Mouse (Mus musculus): ENCODE measurements around the gene Col12a1. TPM values are rescaled to one million over a fixed set of nuclear protein-coding genes. Genes with fewer than 3 reads are reported as not detected.
A peak's percentile ranks its signal among the peaks of the same experiment; 100 is the strongest.
"Not testable (repeated sequence)": the region's sequence is repeated elsewhere in the genome, so short reads cannot be mapped to it uniquely, and the experiment has no call there.

The Col12a1 gene
- total RNA-seq, 4 experiments from 2014 or later = 19.7 to 22.7 (median 20.9) TPM

- no peak for DNase-seq
Measured at GRCm38 (mm10) chr9:79689342-79689741, 29.3 kb downstream of the Col12a1 start.

GRCm38 (mm10) chr9:79687227-79687626 is 31.4 kb downstream of the Col12a1 start:
- no peak for DNase-seq

- no peak for DNase-seq
Measured at GRCm38 (mm10) chr9:79686049-79686448, 32.6 kb downstream of the Col12a1 start.

GRCm38 (mm10) chr9:79680453-79681240 is 38.0 kb downstream of the Col12a1 start:
- peak; percentile 10 for DNase-seq

DNA sequence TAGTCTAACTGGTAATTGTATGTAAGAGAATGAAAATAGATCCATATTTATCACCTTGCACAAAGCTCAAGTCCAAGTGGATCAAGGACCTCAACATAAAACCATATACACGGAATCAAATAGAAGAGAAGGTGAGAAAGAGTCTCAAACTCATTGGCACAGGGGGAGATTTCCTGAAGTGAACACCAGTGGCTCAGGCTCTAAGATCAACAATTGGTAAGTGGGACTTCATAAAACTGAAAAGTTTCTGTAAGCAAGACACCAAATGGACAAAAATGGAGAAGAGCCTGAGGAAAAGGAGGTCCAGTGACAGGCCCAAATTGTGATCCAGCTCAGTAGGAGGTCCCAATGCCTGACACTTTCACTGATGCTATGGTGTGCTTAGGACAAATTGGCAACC is 49.8 kb downstream of the Col12a1 start:
- not testable (repeated sequence) for DNase-seq

DNA sequence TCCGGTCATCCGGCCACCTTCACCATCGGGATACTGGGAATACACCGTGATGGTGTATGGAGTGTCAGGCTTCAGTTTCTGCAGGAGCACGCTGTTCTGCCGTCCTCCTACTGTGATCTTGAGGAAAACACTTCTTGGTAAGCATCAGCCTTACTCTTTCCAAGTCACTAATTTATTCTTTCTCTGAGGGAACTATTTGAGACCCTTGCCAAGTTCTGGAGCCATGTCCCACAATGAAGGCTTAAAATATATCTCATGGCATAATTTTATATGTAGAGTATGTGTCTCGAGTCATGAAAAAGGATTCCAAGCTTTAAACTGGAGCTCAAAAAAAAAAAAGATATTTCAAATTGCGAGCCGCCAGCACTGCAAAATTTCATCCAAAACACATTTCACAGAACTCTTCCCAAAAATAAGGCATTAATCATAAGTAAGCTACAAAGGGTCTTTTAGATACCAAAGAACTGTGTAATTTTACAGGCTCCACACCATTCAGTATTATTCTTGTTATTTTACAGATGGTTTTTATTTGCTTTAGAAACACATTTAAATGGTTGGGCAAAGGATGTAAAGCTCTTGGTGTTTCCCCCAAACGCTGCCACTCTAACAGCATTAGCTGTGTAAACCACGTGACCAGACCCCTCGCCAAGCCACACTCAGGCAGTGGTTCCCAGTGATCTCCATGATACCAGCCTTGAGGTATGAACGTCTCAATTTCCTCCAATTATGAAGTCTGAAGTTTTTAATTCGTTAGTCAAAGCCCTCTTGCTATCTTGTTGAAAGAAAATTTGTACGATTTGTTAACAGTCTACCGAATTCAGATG is 65.1 kb downstream of the Col12a1 start:
- DNase-seq = no peak

- no peak for DNase-seq
Measured at GRCm38 (mm10) chr9:79648587-79648986, 70.0 kb downstream of the Col12a1 start.

DNA sequence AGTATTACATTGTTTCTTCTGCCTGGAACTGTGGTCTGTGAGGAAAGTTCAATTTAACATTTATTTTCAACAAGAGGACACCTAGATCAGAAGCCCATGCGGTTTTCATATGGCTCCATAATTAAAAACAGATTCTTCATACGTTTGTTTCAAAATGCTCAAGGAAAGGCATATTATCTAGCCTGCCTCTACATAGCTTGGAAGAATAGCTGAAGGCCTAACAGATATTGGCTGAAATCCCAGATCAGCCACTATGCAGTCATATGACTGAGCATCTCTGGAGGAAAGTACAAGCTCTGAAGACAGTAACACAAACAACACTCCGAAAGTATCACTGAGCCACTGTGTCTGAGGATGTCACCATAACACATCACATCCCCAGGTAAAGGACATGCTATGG is 72.9 kb downstream of the Col12a1 start:
- no peak for DNase-seq

DNA sequence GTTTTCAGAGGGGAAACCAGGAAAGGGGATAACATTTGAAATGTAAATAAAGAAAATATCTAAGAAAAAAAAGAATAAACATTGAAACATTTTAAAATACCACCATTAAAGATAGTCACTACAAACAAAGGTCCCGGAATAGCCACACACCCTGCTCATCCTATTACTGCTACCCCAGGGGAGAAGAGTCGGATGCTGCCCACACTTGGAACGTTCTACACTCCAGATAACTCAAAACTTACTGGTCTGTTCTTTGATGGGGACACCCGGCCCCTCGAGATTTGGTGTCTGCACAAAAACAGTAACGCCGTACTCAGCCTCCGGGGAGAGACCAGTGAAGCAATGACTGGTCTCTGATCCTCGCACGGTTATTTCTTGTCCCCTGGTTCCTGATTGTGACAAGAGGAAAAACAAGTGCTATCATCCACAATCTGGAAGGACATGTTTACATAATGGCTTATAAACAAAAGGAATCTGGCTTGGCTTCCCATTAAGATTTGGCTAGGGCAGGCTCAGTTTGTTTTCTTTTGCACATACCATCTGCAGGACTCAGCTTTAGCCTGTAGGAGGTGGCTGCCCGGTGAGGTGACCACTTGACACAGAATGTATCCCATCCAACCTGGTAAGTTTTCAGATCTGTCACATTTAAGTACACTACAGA is 79.1 kb downstream of the Col12a1 start:
- DNase-seq = no peak

DNA sequence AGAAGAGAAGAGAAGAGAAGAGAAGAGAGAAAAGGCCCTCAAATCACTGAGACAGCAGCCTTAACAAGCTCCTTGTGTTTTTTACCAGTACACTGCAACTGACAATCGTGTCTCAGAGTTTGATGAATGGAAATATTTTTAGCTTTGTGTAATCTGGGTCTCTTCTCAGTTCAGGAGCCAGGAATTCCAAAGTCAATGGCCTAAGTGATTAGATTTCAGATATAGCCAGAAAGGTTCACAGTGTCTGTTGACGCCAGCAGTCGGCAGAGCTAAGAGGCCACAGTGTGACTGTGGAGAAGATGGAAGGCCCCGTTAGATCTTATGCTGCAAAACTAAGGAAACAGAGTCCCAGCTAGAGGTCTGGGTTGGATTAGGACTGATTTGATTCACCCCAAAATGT is 80.8 kb downstream of the Col12a1 start:
- no peak for DNase-seq

GRCm38 (mm10) chr9:79634076-79634475 is 84.6 kb downstream of the Col12a1 start:
- DNase-seq = no peak

DNA sequence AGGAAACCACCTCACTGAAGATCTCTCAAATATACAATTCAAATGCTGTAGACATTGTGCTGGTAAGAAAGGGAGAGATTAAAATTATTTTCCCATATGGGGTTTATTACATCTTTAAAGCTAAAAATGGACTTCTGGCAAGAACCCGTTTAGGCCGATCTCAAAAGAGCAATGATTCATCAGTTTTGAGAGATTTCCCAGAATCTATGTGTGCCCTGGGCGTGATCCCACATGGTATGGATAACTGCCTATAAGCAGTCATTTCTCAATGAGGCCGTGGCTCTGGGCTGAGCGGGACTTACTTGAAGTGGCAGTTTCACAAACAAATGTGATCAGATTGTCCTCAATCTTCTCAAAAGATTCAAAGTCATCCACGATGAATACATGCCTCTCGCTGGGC is 87.4 kb downstream of the Col12a1 start:
- DNase-seq = no peak

GRCm38 (mm10) chr9:79618839-79619597 is 99.6 kb downstream of the Col12a1 start:
- no peak for DNase-seq

DNA sequence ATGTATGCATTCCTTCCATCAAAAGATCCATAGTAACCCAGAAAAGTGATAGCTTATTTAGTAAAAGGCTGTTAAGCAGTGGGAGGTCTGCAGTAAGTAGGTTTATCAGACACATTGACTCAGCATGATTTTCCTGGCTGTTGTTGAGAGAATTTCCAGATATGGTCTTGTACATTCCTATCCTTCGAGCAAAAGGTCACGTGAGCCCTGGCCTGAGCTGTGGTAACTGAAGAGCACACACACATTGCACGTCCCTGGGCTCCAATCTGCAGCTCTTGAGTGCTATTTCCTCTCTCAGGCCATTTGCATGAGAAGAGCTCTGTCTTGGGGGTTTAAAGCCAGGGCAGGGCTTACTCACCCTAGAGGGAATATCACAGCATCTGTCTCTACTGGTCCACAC is 101.3 kb downstream of the Col12a1 start:
- DNase-seq = no peak

DNA sequence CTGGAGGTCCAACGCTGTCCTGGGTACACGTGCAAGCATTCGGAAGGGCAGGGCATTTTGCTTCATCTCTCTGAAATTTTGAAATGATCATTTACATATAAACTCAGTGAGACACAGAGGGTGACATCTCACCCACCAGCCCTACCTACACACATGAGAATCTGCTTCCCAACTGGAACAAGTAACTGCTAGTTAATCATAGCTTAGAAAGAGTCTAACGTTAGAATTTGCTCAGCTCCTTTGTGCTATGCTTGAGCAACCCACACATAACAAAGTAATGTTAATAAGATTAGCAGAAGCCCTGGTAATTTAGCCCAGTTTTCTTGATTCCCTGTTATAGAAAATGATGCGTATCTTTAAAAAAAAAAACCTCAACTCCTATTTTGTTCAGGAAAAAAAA is 102.6 kb downstream of the Col12a1 start:
- DNase-seq = no peak

DNA sequence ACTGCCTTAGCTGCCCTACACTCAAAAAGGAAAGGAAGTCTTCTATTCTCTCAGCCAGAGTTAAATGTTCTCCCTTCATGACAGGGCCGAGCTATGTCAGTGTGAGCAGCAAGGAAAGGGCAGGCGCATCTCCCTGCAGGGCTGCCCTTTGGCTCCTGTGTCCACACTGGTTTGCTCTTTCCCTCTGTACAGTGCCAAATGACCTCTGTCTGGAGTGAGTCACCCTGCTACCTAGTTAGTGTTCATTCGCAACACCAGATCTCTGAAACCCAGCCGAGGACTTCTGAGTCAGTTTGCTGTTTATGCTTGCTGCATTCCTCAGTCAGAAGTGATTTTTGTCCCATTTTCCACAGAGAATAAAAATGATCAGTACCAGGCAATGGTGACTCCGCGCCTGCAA is 108.3 kb downstream of the Col12a1 start:
- peak; percentile 79 for DNase-seq

- no peak for DNase-seq
Measured at GRCm38 (mm10) chr9:79609661-79610060, 109.0 kb downstream of the Col12a1 start.

DNA sequence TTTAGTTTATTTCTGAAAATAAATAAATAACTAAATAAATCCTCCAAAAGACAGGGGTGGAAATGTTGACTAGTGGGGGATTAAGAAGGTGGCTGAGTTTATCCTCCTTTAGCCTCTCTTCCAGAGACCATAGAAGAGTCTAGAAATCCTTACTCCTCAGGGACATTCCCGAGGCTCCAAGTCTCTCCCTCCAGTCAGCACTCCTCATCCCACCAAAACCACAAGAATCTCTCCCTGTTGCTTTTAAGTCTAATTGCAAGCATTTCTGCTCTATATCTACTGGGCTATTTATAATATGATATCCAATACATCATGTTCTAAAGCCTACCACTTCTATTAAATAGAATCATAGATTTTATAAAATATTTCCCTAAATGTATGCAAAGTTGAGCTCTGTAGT is 109.8 kb downstream of the Col12a1 start:
- DNase-seq = no peak

- DNase-seq = no peak
Measured at GRCm38 (mm10) chr9:79608062-79608531, 110.5 kb downstream of the Col12a1 start.

DNA sequence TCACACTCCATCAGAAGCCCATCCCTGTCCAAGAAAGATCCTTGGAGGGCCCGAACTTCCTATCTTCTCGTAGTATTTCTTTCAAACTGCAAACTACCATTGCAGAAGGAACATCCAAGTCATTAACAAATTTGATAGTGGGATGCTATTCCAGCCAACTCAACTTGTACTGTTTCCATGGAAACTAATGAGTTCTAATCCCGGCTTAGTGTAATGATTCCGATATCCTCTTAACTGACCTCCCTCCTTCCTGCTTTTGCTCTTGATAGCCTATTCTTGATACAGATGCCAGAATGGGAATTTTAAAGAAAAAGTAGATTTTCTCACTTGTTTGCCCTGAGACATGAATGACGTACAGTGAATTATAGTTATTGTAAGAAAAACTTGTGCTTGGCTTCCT is 112.5 kb downstream of the Col12a1 start:
- DNase-seq = no peak

GRCm38 (mm10) chr9:79605722-79606121 is 112.9 kb downstream of the Col12a1 start:
- DNase-seq = no peak

GRCm38 (mm10) chr9:79604546-79604945 is 114.1 kb downstream of the Col12a1 start:
- no peak for DNase-seq
